Mouse (Mus musculus) ovary, postnatal 36 days (tissue): Measurements from ENCODE around the gene Gm28035.
A peak's percentile ranks its signal among the peaks of the same experiment; 100 is the strongest.

Experiments used
- DNase-seq: peaks from one replicate; pipeline ENCODE4 v3.0.0; 2022; ENCODE audit warnings: low spot score, mixed read lengths

Gm28035 gene

GRCm38 (mm10) chr2:30240267-30240666 is at the start of gene Gm28035:
Gene Gm28035, plus strand, starts transcription at chr2:30240567.
- DNase-seq = no peak

GRCm38 (mm10) chr2:30191790-30192580 is 48.4 kb upstream of the Gm28035 start:
- DNase-seq = no peak

GRCm38 (mm10) chr2:30194656-30195055 is 45.7 kb upstream of the Gm28035 start:
- DNase-seq = no peak

GRCm38 (mm10) chr2:30198021-30198420 is 42.3 kb upstream of the Gm28035 start:
- DNase-seq = no peak

GRCm38 (mm10) chr2:30199984-30200383 is 40.4 kb upstream of the Gm28035 start:
- no peak for DNase-seq

- no peak for DNase-seq
These were observed 39.9 kb upstream of the Gm28035 start for GRCm38 (mm10) chr2:30200388-30200925.

- no peak for DNase-seq
These were observed 36.9 kb upstream of the Gm28035 start for GRCm38 (mm10) chr2:30203439-30203838.

- DNase-seq = no peak
These were observed 35.1 kb upstream of the Gm28035 start for GRCm38 (mm10) chr2:30205255-30205628.

GRCm38 (mm10) chr2:30205629-30206357 is 34.6 kb upstream of the Gm28035 start, which contains the start of gene Kyat1:
Gene Kyat1, minus strand, starts transcription at chr2:30205847.
- peak; percentile 87 for DNase-seq

- no peak for DNase-seq
These were observed 33.0 kb upstream of the Gm28035 start for GRCm38 (mm10) chr2:30207401-30207800.

- no peak for DNase-seq
These were observed 32.5 kb upstream of the Gm28035 start for GRCm38 (mm10) chr2:30207886-30208285.

GRCm38 (mm10) chr2:30211408-30212168 is 28.8 kb upstream of the Gm28035 start:
- no peak for DNase-seq

- no peak for DNase-seq
These were observed 28.2 kb upstream of the Gm28035 start for GRCm38 (mm10) chr2:30212169-30212545.

GRCm38 (mm10) chr2:30212951-30213350 is 27.4 kb upstream of the Gm28035 start:
- DNase-seq = no peak

- DNase-seq = no peak
These were observed 25.6 kb upstream of the Gm28035 start for GRCm38 (mm10) chr2:30214745-30215144.

- DNase-seq = no peak
These were observed 24.9 kb upstream of the Gm28035 start for GRCm38 (mm10) chr2:30215493-30215892.

- no peak for DNase-seq
These were observed 24.1 kb upstream of the Gm28035 start for GRCm38 (mm10) chr2:30216293-30216692.

- no peak for DNase-seq
These were observed 4.8 kb upstream of the Gm28035 start for GRCm38 (mm10) chr2:30235593-30235992.

GRCm38 (mm10) chr2:30236426-30237198 is 3.8 kb upstream of the Gm28035 start:
- DNase-seq = no peak

GRCm38 (mm10) chr2:30237199-30237880 is 3.0 kb upstream of the Gm28035 start, which contains the start of gene Lrrc8a:
Gene Lrrc8a, plus strand, starts transcription at chr2:30237715.
- DNase-seq = peak; percentile 100

- DNase-seq = peak; percentile 81
These were observed 2.5 kb upstream of the Gm28035 start for GRCm38 (mm10) chr2:30237881-30238280.
